ENCODE assay signal across 19 mouse cellular contexts in genomic region chr17:23533591-23534490, GRCm38 (mm10). TPM values are rescaled to one million over a fixed set of nuclear protein-coding genes. Genes with fewer than 3 reads are reported as not detected.
DNase-seq lines count a peak whose midpoint lies in the region; ATAC-seq and TF ChIP-seq lines count a peak whose summit lies in the region.
"Not testable (repeated sequence)": the region's sequence is repeated elsewhere in the genome, so short reads cannot be mapped to it uniquely, and the experiment has no call there.
"Had no signal": no experiment of that assay in that cellular context is flagged by ENCODE, and none has a peak within 500 bp of the region (broad histone marks: within the 10 kb centered on the region; RNA-seq: fewer than 3 reads in every experiment).

No protein-coding gene starts in this region.

- H3K27me3 ChIP-seq in heart, embryonic 10.5 days (ENCODE audit: insufficient read depth, poor library complexity, severe bottlenecking); liver, embryonic 11.5 days (replicated peaks; ENCODE audit: control insufficient read depth, insufficient read depth, low read length); stomach, embryonic 15.5 days (replicated peaks): not testable (repeated sequence)

- H3K4me3 ChIP-seq in embryonic fibroblast, embryonic 13.5 days (ENCODE audit: insufficient read depth, low read length), result peak overlapping the region; percentile 22; the same call in 1 of the 2 replicates
- peak overlapping the region; percentile 45 for H3K4me3 ChIP-seq in heart, embryonic 10.5 days
- H3K4me3 ChIP-seq in liver, embryonic 11.5 days (ENCODE audit: low read depth, low read length), result peak overlapping the region; percentile 43
- H3K4me3 ChIP-seq in stomach, embryonic 15.5 days (replicated peaks), result not testable (repeated sequence)

- not testable (repeated sequence) for H3K27ac ChIP-seq in embryonic fibroblast, embryonic 13.5 days (ENCODE audit: insufficient read depth, low read length); heart, embryonic 10.5 days; liver, embryonic 11.5 days (ENCODE audit: low read depth, low read length); stomach, embryonic 15.5 days

- not testable (repeated sequence) for TF ChIP-seq POLR2A in embryonic fibroblast, embryonic 13.5 days (IDR thresholded peaks at IDR 0.05; ENCODE audit: low read depth, low read length)

- H3K4me1 ChIP-seq in embryonic fibroblast, embryonic 13.5 days (ENCODE audit: control insufficient read depth, insufficient read depth, low read length); heart, embryonic 10.5 days; liver, embryonic 11.5 days (replicated peaks; ENCODE audit: control insufficient read depth, insufficient read depth, low read length): not testable (repeated sequence)
- peaks cover 15% of the 10 kb centered on the region for H3K4me1 ChIP-seq in stomach, embryonic 15.5 days

- not testable (repeated sequence) for H3K9me3 ChIP-seq in heart, embryonic 10.5 days; liver, embryonic 11.5 days (ENCODE audit: control insufficient read depth, low read length); stomach, embryonic 15.5 days

- peak overlapping the region; percentile 73 for H3K4me2 ChIP-seq in liver, embryonic 11.5 days
- peak overlapping the region; percentile 9; the same call in 1 of the 2 replicates for H3K4me2 ChIP-seq in stomach, embryonic 15.5 days

- ATAC-seq in liver, embryonic 11.5 days (replicated peaks; ENCODE audit: low FRiP score), result peak; percentile 82
- ATAC-seq in megakaryocyte, adult 5-6 weeks (ENCODE audit: poor library complexity, severe bottlenecking), result peak; percentile 41
- peak; percentile 63; the same call in 1 of the 2 replicates for ATAC-seq in stomach, embryonic 15.5 days (ENCODE audit: insufficient read depth, low FRiP score, low read depth)

- peak; percentile 45 for DNase-seq in 3T3-L1 (ENCODE audit: low read depth, low spot score)
- peak; percentile 14 for DNase-seq in Muller cell, postnatal 12 days (ENCODE audit: inconsistent ontology term)
- peak; percentile 73 for DNase-seq in heart, embryonic 10.5 days (ENCODE audit: low spot score)
- DNase-seq in induced T-regulatory cell, adult 2 months (ENCODE audit: low read depth), result peak; percentile 53
- not testable (repeated sequence) for DNase-seq in liver, embryonic 11.5 days (ENCODE audit: low spot score)

- peak overlapping the region; percentile 31; the same call in 1 of the 2 replicates for H3K9ac ChIP-seq in liver, embryonic 11.5 days (ENCODE audit: low read depth, low read length)
- H3K9ac ChIP-seq in stomach, embryonic 15.5 days, result not testable (repeated sequence)

- TF ChIP-seq CTCF in embryonic fibroblast, embryonic 13.5 days (IDR thresholded peaks at IDR 0.05; ENCODE audit: borderline replicate concordance, insufficient read depth, low read length), result not testable (repeated sequence)

- 5% methylated on average over 11 of the region's 23 CpGs for WGBS in heart, embryonic 10.5 days
- 8% methylated on average over 10 of the region's 23 CpGs for WGBS in liver, embryonic 11.5 days
- 5% methylated on average over 11 of the region's 23 CpGs for WGBS in stomach, embryonic 15.5 days

- not testable (repeated sequence) for H3K36me3 ChIP-seq in heart, embryonic 10.5 days; liver, embryonic 11.5 days (ENCODE audit: control insufficient read depth, insufficient read depth, low read length); stomach, embryonic 15.5 days

RNA-seq across cellular contexts. Expression of gene Zfp213, which starts 30.2 kb away (rescaled TPM):
- 6.5 TPM in 2 replicates for polyA plus RNA-seq in embryonic fibroblast, embryonic 13.5 days (2011; ENCODE audit: insufficient read length, low read depth, missing spikeins)
- polyA plus RNA-seq in heart, embryonic 10.5 days (2016; fragmentation: Nextera tagmentation; extraction: Ambion mirVana), result 19.5 and 23.0 TPM in 2 replicates
- 14.3 and 14.8 TPM in 2 replicates for polyA plus RNA-seq in liver, embryonic 11.5 days (2014; fragmentation: Nextera tagmentation; extraction: Ambion mirVana)
- total RNA-seq in megakaryocyte, adult 5-6 weeks (2015), result 2.1 and 2.4 TPM in 2 replicates
- total RNA-seq in megakaryocyte, adult 5-6 weeks (2017), result 2.7 and 4.7 TPM in 2 replicates
- 16.1 and 18.8 TPM in 2 replicates for polyA plus RNA-seq in stomach, embryonic 15.5 days (2015; fragmentation: Nextera tagmentation; extraction: Ambion mirVana)

RNA-seq across cellular contexts. Expression of gene Vmn2r117, which starts 54.3 kb away (rescaled TPM):
- polyA plus RNA-seq in embryonic fibroblast, embryonic 13.5 days (2011; ENCODE audit: insufficient read length, low read depth, missing spikeins), result not detected in 2 replicates
- not detected in 2 replicates for polyA plus RNA-seq in heart, embryonic 10.5 days (2016; fragmentation: Nextera tagmentation; extraction: Ambion mirVana)
- not detected in 2 replicates for polyA plus RNA-seq in liver, embryonic 11.5 days (2014; fragmentation: Nextera tagmentation; extraction: Ambion mirVana)
- not detected in 2 replicates for total RNA-seq in megakaryocyte, adult 5-6 weeks (2015)
- total RNA-seq in megakaryocyte, adult 5-6 weeks (2017), result not detected in 2 replicates
- polyA plus RNA-seq in stomach, embryonic 15.5 days (2015; fragmentation: Nextera tagmentation; extraction: Ambion mirVana), result not detected in 2 replicates
- total RNA-seq: adrenal gland, postnatal 25 days; ES-E14; gastrocnemius, postnatal 36 days; heart, postnatal 14 days; layer of hippocampus, postnatal 25 days; left cerebral cortex, postnatal 25 days had no signal
- polyA plus RNA-seq: activated CD4-positive, CD25-positive, alpha-beta regulatory T cell, adult 4 months; hindbrain, embryonic 16.5 days; large intestine, adult 2 months; lung, embryonic 15.5 days; small intestine, adult 2 months had no signal
